Mouse (Mus musculus) G1E (cell line): Measurements from ENCODE around the gene Srrt.
A peak's percentile ranks its signal among the peaks of the same experiment; 100 is the strongest.

Experiments
- CTCF ChIP-seq: IDR thresholded peaks from 2 replicates; pipeline ENCODE4 v1.5.1; 2012; ENCODE audit warnings: low read depth, low read length, inconsistent platforms, mixed read lengths
- GATA1 ChIP-seq: IDR thresholded peaks from 2 replicates; pipeline ENCODE4 v1.6.1; 2012; ENCODE audit warnings: borderline replicate concordance, low read length, inconsistent platforms, mixed read lengths
- TAL1 ChIP-seq: conservative IDR thresholded peaks from 2 replicates; pipeline ENCODE4 v1.6.1; 2012; ENCODE audit warnings: low read depth, low read length, inconsistent platforms, mixed read lengths

GRCm38 (mm10) chr5:137289591-137290365 is 17.7 kb downstream of the Srrt start:
- TF ChIP-seq CTCF (no peak), GATA1 (no peak), TAL1 (peak; percentile 99)
